Mouse (Mus musculus): ENCODE data around the gene Slc5a10.

DNA sequence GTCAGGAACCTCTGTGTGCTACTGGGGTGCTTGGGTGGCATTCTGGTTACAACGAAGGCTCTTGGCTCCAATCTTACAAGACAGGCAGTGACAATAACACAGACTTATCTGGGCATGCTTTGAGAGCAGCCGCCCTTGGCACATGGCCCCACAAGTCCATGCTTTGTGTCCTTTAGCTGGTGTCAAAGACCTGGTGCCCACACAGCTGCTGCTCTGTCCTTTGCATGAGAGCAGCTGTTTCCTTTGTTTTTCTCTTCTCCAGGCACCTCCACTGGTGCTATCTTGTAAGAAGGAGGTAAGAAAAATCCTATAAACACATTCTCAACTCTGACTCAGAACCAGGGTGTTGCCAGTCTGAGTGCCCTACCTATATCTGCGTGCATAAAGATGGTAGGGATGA lies 82.8 kb downstream of the Slc5a10 start:
- TF ChIP-seq POLR2A (IDR thresholded peaks at IDR 0.05; ENCODE audit: insufficient read depth, low read depth, low read length) = no peak
- TF ChIP-seq EP300 (IDR thresholded peaks at IDR 0.05; ENCODE audit: insufficient read depth, low read depth, low read length) = no peak
- TF ChIP-seq CTCF (IDR thresholded peaks at IDR 0.05) = no peak

All from heart, adult 2 months (tissue).